Mouse (Mus musculus): ENCODE data around the gene Cse1l. TPM values are rescaled to one million over a fixed set of nuclear protein-coding genes. Genes with fewer than 3 reads are reported as not detected.

The Cse1l gene
- polyA plus RNA-seq, 1 experiment from 2014 or later: 155 TPM

DNA sequence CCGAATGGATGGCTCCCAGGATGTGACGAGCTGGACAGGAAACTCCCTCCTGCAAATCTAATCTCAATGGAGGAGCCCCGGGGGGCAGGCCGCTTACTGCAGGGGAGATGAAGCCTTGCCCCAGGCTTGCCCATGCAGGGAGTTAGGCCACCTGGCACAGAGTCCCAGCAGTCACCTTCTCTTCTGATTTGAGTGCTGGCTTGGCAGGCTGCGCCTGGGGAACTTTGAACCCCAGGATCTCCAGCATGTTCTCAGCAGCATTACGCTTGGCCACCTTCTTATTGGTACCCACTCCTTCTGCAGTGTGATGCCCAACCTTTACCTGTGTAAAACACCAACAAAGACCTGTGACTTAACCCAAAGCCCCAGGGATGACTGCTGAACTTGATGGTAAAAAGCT is 46.3 kb downstream of the Cse1l start:
- Histone ChIP-seq H3K9me3 (no peaks in the 10 kb centered on the region), H3K4me1 (0 out of 2 replicates have a peak, but pooled peaks cover 4% of the 10 kb centered on the region), H3K36me3 (peaks cover 85% of the 10 kb centered on the region), H3K27me3 (ENCODE audit: insufficient read depth, poor library complexity, severe bottlenecking) (no peaks in the 10 kb centered on the region), H3K4me3 (no peak overlapping the region), H3K27ac (no peak overlapping the region)
- no peak for DNase-seq (ENCODE audit: low spot score)
- WGBS: 73% methylated on average over 6 of the region's 6 CpGs

DNA sequence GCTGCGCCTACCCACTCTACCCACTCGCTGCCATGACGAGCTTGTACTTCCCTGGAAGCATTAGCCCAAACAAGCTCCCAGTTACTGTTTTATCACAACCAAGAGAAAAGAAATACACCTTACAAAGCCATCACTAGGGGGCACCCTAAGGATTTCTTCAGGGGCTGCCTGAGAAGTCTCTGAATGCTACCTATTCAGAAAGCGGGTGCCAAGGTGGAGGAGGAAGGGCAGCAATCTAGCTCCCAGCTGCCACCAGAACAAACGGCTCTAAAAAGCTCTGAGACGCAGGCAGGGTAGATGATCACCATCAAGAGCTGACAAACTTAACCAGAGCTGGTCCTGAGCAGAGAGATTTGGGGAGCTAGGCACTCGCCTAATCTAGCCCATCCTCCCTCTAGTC is 51.0 kb downstream of the Cse1l start:
- DNase-seq (ENCODE audit: low spot score): peak; percentile 73
- H3K9me3 ChIP-seq: no peaks in the 10 kb centered on the region
- no peaks in the 10 kb centered on the region for H3K27me3 ChIP-seq (ENCODE audit: insufficient read depth, poor library complexity, severe bottlenecking)
- no peaks in the 10 kb centered on the region for H3K4me1 ChIP-seq
- peaks cover 78% of the 10 kb centered on the region for H3K36me3 ChIP-seq
- 60% methylated on average over 7 of the region's 7 CpGs for WGBS
- no peak overlapping the region for H3K4me3 ChIP-seq
- no peak overlapping the region for H3K27ac ChIP-seq

DNA sequence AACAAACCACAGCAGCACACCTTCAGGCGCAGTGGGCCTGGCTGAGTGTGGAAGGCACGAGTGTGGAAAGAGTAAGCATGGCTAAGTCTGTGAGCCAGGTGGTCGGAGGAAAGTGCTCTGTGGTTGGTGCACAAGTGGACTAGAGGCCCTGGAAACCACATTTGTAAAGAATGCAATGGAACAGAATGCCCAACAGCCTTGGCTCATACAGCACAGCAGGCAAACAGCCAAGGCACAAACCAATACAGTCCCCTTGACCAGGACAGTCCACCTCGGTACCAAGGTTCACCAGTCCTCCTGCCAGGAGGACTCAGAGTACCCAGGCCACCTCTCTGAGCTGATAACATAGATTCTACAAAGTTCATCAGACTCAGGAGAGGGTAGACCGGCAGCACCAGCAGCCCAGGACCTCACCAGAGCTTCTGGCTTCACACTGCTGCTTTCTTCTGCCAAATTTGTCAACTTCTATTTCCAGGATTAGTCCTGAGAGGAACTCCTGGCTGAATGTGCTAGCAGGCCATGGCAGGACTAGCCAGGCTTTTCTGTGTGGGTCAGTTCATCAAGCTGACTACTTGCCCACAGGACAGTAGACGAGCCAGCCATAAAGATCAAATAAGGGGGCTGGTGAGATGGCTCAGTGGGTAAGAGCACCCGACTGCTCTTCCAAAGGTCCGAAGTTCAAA is 54.9 kb downstream of the Cse1l start:
- no peaks in the 10 kb centered on the region for H3K9me3 ChIP-seq
- 83% methylated on average over 8 of the region's 8 CpGs for WGBS
- peaks cover 42% of the 10 kb centered on the region for H3K36me3 ChIP-seq

DNA sequence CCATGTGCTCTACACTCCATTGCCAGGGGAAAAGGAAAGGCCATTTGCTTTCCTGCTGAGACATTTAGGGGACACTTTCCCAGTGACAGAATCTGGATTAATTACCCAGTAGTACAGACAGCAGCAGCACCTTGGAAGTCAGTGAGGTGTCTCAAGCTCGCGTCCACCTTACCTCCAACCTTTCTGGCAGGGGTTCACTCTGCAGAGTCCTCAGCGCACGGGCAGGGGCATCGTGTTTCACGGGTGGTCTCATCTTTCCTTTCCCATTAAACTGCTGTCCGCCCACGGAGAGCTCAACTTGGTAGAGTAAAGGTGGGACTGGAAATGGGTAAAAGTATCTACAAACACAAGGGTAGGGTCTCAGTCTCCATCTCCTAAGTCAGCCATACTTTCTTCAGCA is 57.4 kb downstream of the Cse1l start:
- Histone ChIP-seq H3K27ac (no peak overlapping the region), H3K4me3 (no peak overlapping the region), H3K27me3 (ENCODE audit: insufficient read depth, poor library complexity, severe bottlenecking) (no peaks in the 10 kb centered on the region), H3K4me1 (peaks cover 7% of the 10 kb centered on the region; the same call in 1 of the 2 replicates), H3K36me3 (peaks cover 34% of the 10 kb centered on the region), H3K9me3 (no peaks in the 10 kb centered on the region)
- WGBS: 82% methylated on average over 8 of the region's 8 CpGs
- no peak for DNase-seq (ENCODE audit: low spot score)

More for the DNA sequence above, 54.9 kb downstream of the Cse1l start:
- DNase-seq (ENCODE audit: low spot score): no peak
- H3K4me1 ChIP-seq: peaks cover 7% of the 10 kb centered on the region; the same call in 1 of the 2 replicates
- H3K27ac ChIP-seq: no peak overlapping the region
- H3K27me3 ChIP-seq (ENCODE audit: insufficient read depth, poor library complexity, severe bottlenecking): no peaks in the 10 kb centered on the region
- no peak overlapping the region for H3K4me3 ChIP-seq

DNA sequence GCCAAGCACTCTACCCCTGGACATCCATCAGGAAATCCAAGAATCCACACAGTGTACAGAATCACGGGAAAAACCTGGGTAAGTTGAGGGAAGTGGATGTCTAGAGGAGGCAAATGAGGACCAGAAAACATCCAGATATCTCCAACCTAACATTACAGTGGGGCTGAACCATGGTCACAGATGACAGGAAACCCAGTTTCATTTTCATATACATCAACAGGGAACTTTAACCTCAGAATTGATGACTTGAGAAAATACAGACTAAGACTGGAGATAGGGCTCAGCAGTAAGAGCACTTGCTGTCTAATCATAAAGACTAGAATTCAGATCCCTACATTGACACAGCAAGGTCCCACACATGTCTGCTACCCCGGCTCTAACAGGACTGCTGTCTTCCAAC is 58.9 kb downstream of the Cse1l start:
- H3K4me1 ChIP-seq: peaks cover 15% of the 10 kb centered on the region
- H3K4me3 ChIP-seq: no peak overlapping the region
- peaks cover 19% of the 10 kb centered on the region for H3K36me3 ChIP-seq
- DNase-seq (ENCODE audit: low spot score): no peak
- no peaks in the 10 kb centered on the region for H3K27me3 ChIP-seq (ENCODE audit: insufficient read depth, poor library complexity, severe bottlenecking)
- no peak overlapping the region for H3K27ac ChIP-seq
- WGBS: 88% methylated on average over 2 of the region's 2 CpGs
- no peaks in the 10 kb centered on the region for H3K9me3 ChIP-seq

DNA sequence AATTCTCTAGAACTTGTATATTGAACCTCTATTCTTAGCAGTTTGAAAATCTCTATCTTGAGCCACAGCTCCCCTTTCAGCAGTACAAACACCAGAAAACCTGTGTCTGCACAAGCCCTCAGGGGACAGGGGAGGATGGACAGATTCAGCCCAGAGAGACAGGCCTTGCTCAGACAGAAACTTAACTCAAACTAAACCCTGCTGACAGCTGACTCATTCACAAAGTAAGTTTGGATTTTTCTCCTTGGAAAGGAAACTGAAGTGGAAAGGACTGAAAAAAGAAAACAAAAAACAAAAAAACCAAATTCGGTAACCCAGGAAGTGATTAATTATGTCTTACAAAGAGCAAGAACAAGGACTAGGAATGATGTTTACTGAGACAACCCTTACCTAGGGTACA is 67.3 kb downstream of the Cse1l start:
- 82% methylated on average over 1 of the region's 1 CpGs for WGBS
- H3K27ac ChIP-seq: no peak overlapping the region
- H3K4me1 ChIP-seq: peaks cover 48% of the 10 kb centered on the region

DNA sequence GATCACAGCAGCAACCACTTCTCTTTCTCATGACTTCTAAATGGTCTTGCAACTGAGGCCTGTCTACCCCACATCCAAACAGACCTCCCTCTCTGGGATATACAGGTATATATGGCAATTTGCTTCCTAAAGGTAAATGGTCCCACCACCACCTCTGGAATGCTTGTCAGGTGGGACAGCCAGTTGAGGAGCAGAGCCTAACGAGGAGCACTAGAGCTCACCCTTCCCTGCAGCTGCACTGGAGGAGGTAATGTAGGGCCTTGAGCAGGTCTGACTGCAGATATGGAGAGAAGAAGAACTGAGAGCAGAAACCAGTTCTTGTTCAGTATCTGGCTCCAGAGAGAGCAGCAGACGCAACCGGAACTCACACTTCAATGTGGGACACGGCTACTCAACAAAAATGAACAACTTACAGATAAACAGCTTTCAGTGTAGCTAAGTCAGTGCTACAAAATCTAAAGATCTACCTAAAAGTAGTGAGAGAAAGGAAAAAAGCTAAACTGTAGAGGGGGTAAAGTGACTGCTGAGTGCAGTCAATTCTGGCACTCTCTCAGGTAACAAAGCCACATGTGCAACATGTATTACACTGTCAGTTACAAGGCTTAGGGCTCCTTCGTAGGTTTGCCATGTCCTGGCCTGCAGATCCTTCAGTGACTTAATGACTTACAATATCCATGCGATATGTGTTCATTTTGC is 68.5 kb downstream of the Cse1l start:
- Histone ChIP-seq H3K9me3 (no peaks in the 10 kb centered on the region), H3K4me3 (no peak overlapping the region), H3K36me3 (no peaks in the 10 kb centered on the region), H3K27me3 (ENCODE audit: insufficient read depth, poor library complexity, severe bottlenecking) (no peaks in the 10 kb centered on the region), H3K4me1 (peaks cover 42% of the 10 kb centered on the region), H3K27ac (no peak overlapping the region)
- WGBS: 84% methylated on average over 6 of the region's 6 CpGs
- DNase-seq (ENCODE audit: low spot score): no peak

More for the DNA sequence above, 67.3 kb downstream of the Cse1l start:
- no peak for DNase-seq (ENCODE audit: low spot score)
- Histone ChIP-seq H3K27me3 (ENCODE audit: insufficient read depth, poor library complexity, severe bottlenecking) (no peaks in the 10 kb centered on the region), H3K9me3 (no peaks in the 10 kb centered on the region), H3K36me3 (no peaks in the 10 kb centered on the region), H3K4me3 (no peak overlapping the region)

DNA sequence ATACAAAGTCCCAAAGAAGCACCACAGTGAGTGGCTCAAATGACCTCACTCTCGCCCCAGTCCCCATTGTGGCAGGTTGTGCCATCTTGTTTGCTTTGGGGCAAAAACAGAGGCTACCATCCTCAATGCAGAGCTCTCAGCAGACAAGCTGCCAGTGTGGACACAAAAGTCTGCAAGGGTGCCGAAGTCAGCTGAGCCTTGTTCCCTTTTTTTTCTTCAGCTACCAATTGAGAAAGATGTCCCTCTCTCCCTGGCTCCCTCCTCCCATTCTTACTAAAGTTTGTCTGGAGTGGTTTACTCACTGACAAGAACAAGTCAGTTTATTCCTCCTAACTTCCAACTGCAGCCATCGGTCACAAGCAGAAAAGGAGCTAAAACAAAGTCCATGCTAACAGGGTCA is 70.5 kb downstream of the Cse1l start:
- no peak overlapping the region; the same call in 1 of the 2 replicates for H3K27ac ChIP-seq
- no peak for DNase-seq (ENCODE audit: low spot score)
- no peaks in the 10 kb centered on the region for H3K9me3 ChIP-seq
- H3K36me3 ChIP-seq: no peaks in the 10 kb centered on the region
- no peaks in the 10 kb centered on the region for H3K27me3 ChIP-seq (ENCODE audit: insufficient read depth, poor library complexity, severe bottlenecking)
- WGBS: 74% methylated on average over 3 of the region's 3 CpGs
- H3K4me1 ChIP-seq: peaks cover 37% of the 10 kb centered on the region
- H3K4me3 ChIP-seq: no peak overlapping the region

DNA sequence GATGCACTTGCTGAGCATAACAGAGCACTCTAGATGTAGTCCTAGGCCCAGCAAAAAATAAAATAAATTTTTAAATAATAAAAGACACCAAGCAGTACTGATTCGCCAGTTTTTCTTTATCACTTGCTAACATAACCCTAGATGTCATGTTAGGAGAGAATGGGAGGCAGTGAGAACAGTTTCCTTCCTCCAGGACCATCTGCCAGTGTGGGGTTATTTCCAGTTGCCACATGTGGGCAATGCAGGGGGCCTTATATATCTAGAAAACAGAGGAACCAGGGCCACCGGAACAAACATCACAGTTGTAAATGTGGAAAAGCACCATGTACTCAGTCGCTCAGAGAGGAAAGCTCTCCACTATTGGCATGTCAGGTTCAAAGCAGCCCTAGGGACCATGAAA is 71.7 kb downstream of the Cse1l start:
- no peaks in the 10 kb centered on the region for H3K9me3 ChIP-seq
- 0 out of 2 replicates have a peak overlapping the region, but pooled peaks have one; percentile 6 for H3K27ac ChIP-seq
- 71% methylated on average over 3 of the region's 3 CpGs for WGBS
- H3K4me3 ChIP-seq: no peak overlapping the region
- DNase-seq (ENCODE audit: low spot score): no peak
- H3K27me3 ChIP-seq (ENCODE audit: insufficient read depth, poor library complexity, severe bottlenecking): no peaks in the 10 kb centered on the region
- no peaks in the 10 kb centered on the region for H3K36me3 ChIP-seq
- H3K4me1 ChIP-seq: peaks cover 37% of the 10 kb centered on the region

DNA sequence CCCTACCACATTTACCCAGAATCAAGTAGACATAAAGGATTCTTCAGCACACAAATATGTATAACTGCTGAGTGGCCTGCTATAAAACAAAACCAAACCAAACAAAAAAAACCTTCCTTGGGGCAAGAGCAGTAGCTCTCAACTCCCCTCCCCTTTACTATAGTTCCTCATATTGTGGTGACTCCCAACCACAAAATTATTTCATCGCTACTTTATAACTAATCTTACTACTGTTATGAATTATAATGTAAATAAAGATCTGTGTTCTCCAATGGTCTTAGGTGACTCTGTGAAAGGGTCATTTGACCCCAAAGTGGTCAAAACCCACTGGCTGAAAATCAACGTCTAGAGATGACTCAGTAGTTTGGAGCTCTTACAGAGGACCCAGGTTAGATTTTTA is 74.3 kb downstream of the Cse1l start:
- Histone ChIP-seq H3K27me3 (ENCODE audit: insufficient read depth, poor library complexity, severe bottlenecking) (no peaks in the 10 kb centered on the region), H3K4me3 (no peak overlapping the region), H3K36me3 (no peaks in the 10 kb centered on the region), H3K4me1 (peaks cover 26% of the 10 kb centered on the region), H3K9me3 (no peaks in the 10 kb centered on the region), H3K27ac (no peak overlapping the region)
- DNase-seq (ENCODE audit: low spot score): no peak
- 86% methylated on average over 2 of the region's 2 CpGs for WGBS

DNA sequence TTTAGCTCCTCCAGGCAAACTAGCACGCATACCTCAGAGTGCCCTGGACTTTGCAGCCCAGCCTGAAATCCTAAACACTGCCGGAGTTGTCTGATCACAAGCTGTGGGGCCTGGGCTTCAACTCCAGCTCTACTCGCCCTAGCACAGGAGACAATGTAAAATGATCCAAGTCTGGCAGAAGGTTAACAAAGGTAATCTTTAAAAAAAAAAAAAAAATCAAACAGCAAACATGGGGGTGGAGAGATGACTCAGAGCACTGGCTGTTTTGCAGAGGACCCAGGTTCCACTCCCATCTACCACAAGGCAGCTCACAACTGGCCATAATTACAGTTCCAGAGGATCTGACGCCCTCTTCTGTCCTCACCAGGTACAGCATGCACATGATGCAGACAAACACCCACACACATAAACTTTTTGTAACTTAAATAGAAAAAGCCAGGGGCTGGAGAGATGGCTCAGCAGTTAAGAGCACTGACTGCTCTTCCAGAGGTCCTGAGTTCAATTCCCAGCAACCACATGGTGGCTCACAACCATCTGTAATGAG is 77.6 kb downstream of the Cse1l start:
- Histone ChIP-seq H3K27me3 (ENCODE audit: insufficient read depth, poor library complexity, severe bottlenecking) (no peaks in the 10 kb centered on the region), H3K4me1 (no peaks in the 10 kb centered on the region), H3K4me3 (no peak overlapping the region), H3K27ac (no peak overlapping the region), H3K36me3 (no peaks in the 10 kb centered on the region), H3K9me3 (no peaks in the 10 kb centered on the region)
- DNase-seq (ENCODE audit: low spot score): no peak
- WGBS: 77% methylated on average over 4 of the region's 4 CpGs

DNA sequence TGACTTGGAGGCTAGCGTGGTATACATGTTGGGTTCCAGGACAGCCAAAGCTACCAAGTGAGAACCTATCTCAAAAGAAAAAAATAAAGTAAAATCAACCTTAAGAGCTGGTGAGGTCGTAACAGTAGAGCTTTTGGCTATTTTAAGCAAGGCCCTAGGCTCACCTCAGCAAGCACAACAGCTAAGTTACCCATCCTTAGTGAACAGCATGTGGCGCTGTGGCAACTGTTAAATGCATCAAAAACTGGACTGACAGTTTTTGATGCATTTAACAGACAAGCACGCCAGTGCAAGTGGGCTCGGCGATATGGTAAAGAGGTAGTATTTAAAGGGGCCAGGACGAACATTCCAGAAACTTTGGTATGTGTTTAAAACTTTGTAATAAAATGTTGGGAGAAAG is 85.0 kb downstream of the Cse1l start:
- no peak for DNase-seq (ENCODE audit: low spot score)
- H3K9me3 ChIP-seq: no peaks in the 10 kb centered on the region

DNA sequence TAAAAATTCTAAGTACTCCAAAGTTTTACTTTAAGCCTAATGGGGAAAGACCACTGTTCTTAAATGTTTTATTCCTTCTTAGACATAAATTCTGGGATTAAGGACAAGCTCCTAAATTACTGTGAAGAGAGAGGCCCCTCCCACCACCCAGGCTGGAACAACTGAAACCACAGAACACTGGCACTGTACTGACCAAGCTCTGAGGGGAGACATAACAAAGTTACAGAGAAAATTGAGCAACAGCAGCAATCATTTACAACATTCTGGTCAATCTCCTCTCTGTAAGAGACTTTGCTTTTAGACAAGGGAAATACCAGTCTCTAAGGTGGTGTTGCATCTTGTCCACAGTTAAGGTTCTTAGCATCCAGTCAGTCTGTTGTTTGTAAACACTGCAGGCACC is 86.1 kb downstream of the Cse1l start:
- H3K4me1 ChIP-seq: peaks cover 47% of the 10 kb centered on the region
- H3K27ac ChIP-seq: no peak overlapping the region
- no peak overlapping the region for H3K4me3 ChIP-seq
- H3K27me3 ChIP-seq (ENCODE audit: insufficient read depth, poor library complexity, severe bottlenecking): no peaks in the 10 kb centered on the region
- H3K36me3 ChIP-seq: no peaks in the 10 kb centered on the region
- H3K9me3 ChIP-seq: no peaks in the 10 kb centered on the region
- DNase-seq (ENCODE audit: low spot score): no peak

More for the DNA sequence above, 85.0 kb downstream of the Cse1l start:
- peaks cover 38% of the 10 kb centered on the region for H3K4me1 ChIP-seq
- H3K36me3 ChIP-seq: no peaks in the 10 kb centered on the region
- WGBS: 76% methylated on average over 7 of the region's 7 CpGs
- no peak overlapping the region for H3K27ac ChIP-seq
- H3K4me3 ChIP-seq: no peak overlapping the region
- no peaks in the 10 kb centered on the region for H3K27me3 ChIP-seq (ENCODE audit: insufficient read depth, poor library complexity, severe bottlenecking)
